Mouse (Mus musculus): ENCODE results near the gene Commd7. TPM values are rescaled to one million over a fixed set of nuclear protein-coding genes. Genes with fewer than 3 reads are reported as not detected.

Gene Commd7
- total and polyA plus RNA-seq, 2 experiments: 6.3 to 13.7 TPM

DNA sequence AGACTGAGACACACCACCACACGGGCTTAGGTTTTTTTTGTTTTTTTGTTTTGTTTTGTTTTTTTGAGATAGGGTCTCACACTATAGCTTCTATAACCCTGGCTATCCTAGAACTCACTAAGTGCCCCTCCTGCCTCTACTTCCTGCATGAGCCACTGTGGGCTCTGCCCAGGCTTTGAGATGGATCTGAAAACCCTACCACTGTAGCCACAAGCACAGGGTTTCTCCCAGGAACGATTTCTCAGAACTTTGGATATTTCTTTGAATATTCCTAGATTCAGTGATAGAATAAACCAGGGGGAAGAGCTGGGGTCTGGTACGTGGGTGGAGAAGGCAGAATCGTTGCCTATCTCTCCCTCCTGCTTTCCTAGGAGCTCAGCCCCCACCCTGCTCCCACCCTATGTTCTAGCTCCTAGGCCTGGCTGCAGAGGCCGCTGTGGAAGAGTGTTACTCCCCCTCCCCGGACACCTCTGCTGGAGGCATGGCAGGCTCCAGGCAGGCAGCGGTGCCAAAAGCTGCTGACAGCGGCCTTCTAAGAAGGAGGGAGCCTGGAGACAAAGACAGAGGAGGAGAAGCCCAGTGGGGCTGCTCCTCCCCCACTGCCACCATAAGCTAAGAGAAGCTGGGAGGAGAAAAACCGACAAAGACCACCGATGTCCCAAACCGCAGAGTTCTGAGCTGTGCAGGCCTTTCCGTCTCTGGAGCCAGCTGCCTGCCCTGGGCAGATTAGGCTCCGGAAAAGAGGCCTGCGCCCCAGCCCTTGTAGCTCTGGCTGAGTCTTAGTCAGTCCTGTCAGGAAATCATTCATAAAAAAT is 21.9 kb downstream of the Commd7 start:
- no peak for TF ChIP-seq POLR2A (IDR thresholded peaks at IDR 0.05; ENCODE audit: extremely low read depth, insufficient read depth, low read length)
- no peak for TF ChIP-seq CTCF (IDR thresholded peaks at IDR 0.05; ENCODE audit: low read depth, low read length)
- no peak for DNase-seq (ENCODE audit: extremely low read depth, low read depth, low spot score)
- H3K27ac ChIP-seq (replicated peaks; ENCODE audit: insufficient read depth, low read depth, low read length): no peak overlapping the region
- no peak overlapping the region for H3K9ac ChIP-seq (ENCODE audit: low read depth, low read length)
- no peaks in the 10 kb centered on the region for H3K79me2 ChIP-seq (ENCODE audit: control insufficient read depth, insufficient read depth, low read length)
- peaks cover 16% of the 10 kb centered on the region for H3K4me1 ChIP-seq (ENCODE audit: control insufficient read depth, insufficient read depth, low read length)
- H3K4me3 ChIP-seq (ENCODE audit: insufficient read depth, low read depth, low read length): no peak overlapping the region
- no peaks in the 10 kb centered on the region for H3K27me3 ChIP-seq (ENCODE audit: control insufficient read depth, insufficient read depth, low read length)
- WGBS: 70% methylated on average over 14 of the region's 14 CpGs
- no peaks in the 10 kb centered on the region for H3K36me3 ChIP-seq (ENCODE audit: control insufficient read depth, insufficient read depth, low read length)

DNA sequence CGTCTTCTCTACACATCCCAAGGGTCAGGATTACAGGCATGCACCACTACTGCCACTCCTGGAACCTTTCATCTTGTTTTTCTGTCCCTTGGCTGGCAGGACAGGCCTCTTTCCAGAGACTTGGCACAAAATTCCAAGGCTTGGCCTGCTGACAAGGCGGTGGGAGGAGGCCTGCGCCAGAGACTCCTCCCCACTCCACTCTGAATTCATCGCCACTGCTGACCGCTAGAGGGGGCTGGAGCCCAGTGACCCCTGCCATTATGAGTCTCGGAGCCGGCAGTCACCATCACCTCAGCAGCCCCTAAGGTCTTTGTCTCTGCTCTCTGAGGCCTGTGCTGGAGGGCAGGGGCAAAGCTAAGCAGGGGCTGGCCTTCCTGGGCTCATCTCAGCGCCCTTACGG is 23.0 kb downstream of the Commd7 start:
- H3K4me1 ChIP-seq (ENCODE audit: control insufficient read depth, insufficient read depth, low read length): peaks cover 16% of the 10 kb centered on the region

DNA sequence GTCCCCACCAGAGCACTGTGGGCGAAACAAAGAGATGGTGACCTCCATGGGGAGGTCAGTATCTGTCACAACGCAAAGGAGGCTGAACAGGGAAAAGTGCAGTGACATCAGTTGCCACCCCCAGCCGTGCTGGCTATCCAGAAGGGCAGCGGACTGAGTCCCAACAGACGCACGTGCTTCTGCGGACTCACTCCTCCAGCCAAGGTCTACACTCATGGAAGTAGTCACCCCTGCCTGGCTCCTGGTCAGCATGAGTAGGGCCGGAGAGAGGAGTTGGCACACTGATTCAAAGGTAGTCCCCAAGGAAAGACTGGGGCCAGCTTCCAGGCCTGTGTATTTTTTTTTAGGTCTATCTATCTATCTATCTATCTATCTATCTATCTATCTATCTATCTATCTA is 23.5 kb downstream of the Commd7 start:
- no peak overlapping the region for H3K9ac ChIP-seq (ENCODE audit: low read depth, low read length)

More for the DNA sequence above, 23.0 kb downstream of the Commd7 start:
- no peaks in the 10 kb centered on the region for H3K36me3 ChIP-seq (ENCODE audit: control insufficient read depth, insufficient read depth, low read length)
- no peak for TF ChIP-seq POLR2A (IDR thresholded peaks at IDR 0.05; ENCODE audit: extremely low read depth, insufficient read depth, low read length)
- TF ChIP-seq CTCF (IDR thresholded peaks at IDR 0.05; ENCODE audit: low read depth, low read length): peak; percentile 96
- H3K79me2 ChIP-seq (ENCODE audit: control insufficient read depth, insufficient read depth, low read length): no peaks in the 10 kb centered on the region
- 14% methylated on average over 9 of the region's 9 CpGs for WGBS
- peak; percentile 87 for DNase-seq (ENCODE audit: extremely low read depth, low read depth, low spot score)
- H3K27ac ChIP-seq (replicated peaks; ENCODE audit: insufficient read depth, low read depth, low read length): no peak overlapping the region
- H3K4me3 ChIP-seq (ENCODE audit: insufficient read depth, low read depth, low read length): no peak overlapping the region
- H3K9ac ChIP-seq (ENCODE audit: low read depth, low read length): no peak overlapping the region
- no peaks in the 10 kb centered on the region for H3K27me3 ChIP-seq (ENCODE audit: control insufficient read depth, insufficient read depth, low read length)

DNA sequence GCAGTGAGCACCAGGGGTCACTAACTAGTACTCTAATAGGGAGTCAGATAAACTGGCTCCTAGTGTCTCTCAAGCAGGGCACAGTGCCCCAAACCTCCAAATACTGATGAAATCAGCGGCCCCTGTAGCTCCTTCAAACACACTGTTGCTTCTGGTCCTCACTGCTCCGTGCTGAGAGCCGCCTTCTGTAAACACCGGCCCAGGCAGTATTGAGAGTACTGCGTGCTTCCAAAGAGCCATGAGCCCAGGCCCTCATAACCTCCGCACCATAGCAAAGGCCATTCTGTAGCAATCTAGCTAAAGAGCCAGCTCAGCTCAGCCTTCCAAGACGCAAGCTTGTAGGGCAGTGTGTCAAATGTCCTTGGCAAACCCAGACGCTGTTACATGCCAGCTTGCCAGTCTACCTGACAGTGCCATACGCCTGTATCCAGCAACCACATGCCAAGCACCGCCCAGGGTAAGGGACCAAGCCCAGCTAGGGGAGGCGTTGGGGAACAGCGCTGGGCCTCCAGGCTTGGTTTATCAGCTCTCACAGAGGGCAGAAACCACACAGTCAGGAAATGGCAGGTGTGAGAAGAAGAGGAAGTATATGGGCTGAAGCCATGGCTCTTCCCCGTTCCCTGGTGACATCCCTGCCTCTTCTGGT is 24.6 kb downstream of the Commd7 start:
- WGBS: 24% methylated on average over 13 of the region's 13 CpGs
- no peak overlapping the region for H3K9ac ChIP-seq (ENCODE audit: low read depth, low read length)

More for the DNA sequence above, 23.5 kb downstream of the Commd7 start:
- WGBS: 21% methylated on average over 8 of the region's 8 CpGs
- Histone ChIP-seq H3K27ac (replicated peaks; ENCODE audit: insufficient read depth, low read depth, low read length) (no peak overlapping the region), H3K4me3 (ENCODE audit: insufficient read depth, low read depth, low read length) (no peak overlapping the region), H3K4me1 (ENCODE audit: control insufficient read depth, insufficient read depth, low read length) (peaks cover 16% of the 10 kb centered on the region), H3K27me3 (ENCODE audit: control insufficient read depth, insufficient read depth, low read length) (no peaks in the 10 kb centered on the region), H3K36me3 (ENCODE audit: control insufficient read depth, insufficient read depth, low read length) (no peaks in the 10 kb centered on the region), H3K79me2 (ENCODE audit: control insufficient read depth, insufficient read depth, low read length) (no peaks in the 10 kb centered on the region)
- peak; percentile 64 for DNase-seq (ENCODE audit: extremely low read depth, low read depth, low spot score)
- TF ChIP-seq CTCF (IDR thresholded peaks at IDR 0.05; ENCODE audit: low read depth, low read length) (no peak), POLR2A (IDR thresholded peaks at IDR 0.05; ENCODE audit: extremely low read depth, insufficient read depth, low read length) (no peak)

DNA sequence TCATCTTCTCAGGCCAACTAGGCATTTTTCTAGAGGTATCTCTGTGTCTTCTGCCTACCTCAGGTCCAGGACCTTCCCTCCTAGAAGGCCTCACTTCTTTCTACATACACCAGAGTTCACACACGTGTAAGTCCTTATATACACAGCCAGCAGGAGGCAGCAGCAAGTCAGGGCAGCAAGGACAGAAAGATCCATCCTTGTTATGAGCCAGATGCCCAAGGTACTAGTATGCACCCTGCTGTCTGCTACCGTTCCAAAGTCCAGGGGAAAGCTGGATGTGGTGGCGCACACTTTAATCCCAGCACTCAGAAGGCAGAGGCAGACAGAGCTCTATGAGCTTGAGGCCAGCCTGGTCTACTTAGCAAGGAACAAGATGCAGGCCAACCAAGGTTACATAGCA is 26.2 kb downstream of the Commd7 start:
- no peaks in the 10 kb centered on the region for H3K27me3 ChIP-seq (ENCODE audit: control insufficient read depth, insufficient read depth, low read length)
- H3K36me3 ChIP-seq (ENCODE audit: control insufficient read depth, insufficient read depth, low read length): no peaks in the 10 kb centered on the region
- 30% methylated on average over 3 of the region's 3 CpGs for WGBS
- H3K4me1 ChIP-seq (ENCODE audit: control insufficient read depth, insufficient read depth, low read length): peaks cover 16% of the 10 kb centered on the region
- TF ChIP-seq CTCF (IDR thresholded peaks at IDR 0.05; ENCODE audit: low read depth, low read length) (peak; percentile 36; the same call in 1 of the 2 replicates), POLR2A (IDR thresholded peaks at IDR 0.05; ENCODE audit: extremely low read depth, insufficient read depth, low read length) (no peak)
- H3K9ac ChIP-seq (ENCODE audit: low read depth, low read length): no peak overlapping the region
- peak; percentile 58 for DNase-seq (ENCODE audit: extremely low read depth, low read depth, low spot score)
- H3K79me2 ChIP-seq (ENCODE audit: control insufficient read depth, insufficient read depth, low read length): no peaks in the 10 kb centered on the region
- H3K4me3 ChIP-seq (ENCODE audit: insufficient read depth, low read depth, low read length): no peak overlapping the region
- no peak overlapping the region for H3K27ac ChIP-seq (replicated peaks; ENCODE audit: insufficient read depth, low read depth, low read length)

More for the DNA sequence above, 24.6 kb downstream of the Commd7 start:
- no peaks in the 10 kb centered on the region for H3K27me3 ChIP-seq (ENCODE audit: control insufficient read depth, insufficient read depth, low read length)
- H3K27ac ChIP-seq (replicated peaks; ENCODE audit: insufficient read depth, low read depth, low read length): no peak overlapping the region
- no peaks in the 10 kb centered on the region for H3K79me2 ChIP-seq (ENCODE audit: control insufficient read depth, insufficient read depth, low read length)
- H3K36me3 ChIP-seq (ENCODE audit: control insufficient read depth, insufficient read depth, low read length): no peaks in the 10 kb centered on the region
- TF ChIP-seq CTCF (IDR thresholded peaks at IDR 0.05; ENCODE audit: low read depth, low read length) (no peak), POLR2A (IDR thresholded peaks at IDR 0.05; ENCODE audit: extremely low read depth, insufficient read depth, low read length) (no peak)
- DNase-seq (ENCODE audit: extremely low read depth, low read depth, low spot score): peak; percentile 100
- no peak overlapping the region for H3K4me3 ChIP-seq (ENCODE audit: insufficient read depth, low read depth, low read length)
- peaks cover 16% of the 10 kb centered on the region for H3K4me1 ChIP-seq (ENCODE audit: control insufficient read depth, insufficient read depth, low read length)
